Mouse (Mus musculus) MEL (cell line): ENCODE data around the gene Sfrp5. TPM values are rescaled to one million over a fixed set of nuclear protein-coding genes. Genes with fewer than 3 reads are reported as not detected.

ENCODE experiments used
- DNase-seq: peaks from one replicate; pipeline ENCODE4 v3.0.0; 2011; ENCODE audit warnings: low read depth, low spot score
- H3K27ac ChIP-seq: 2 replicates; pipeline ENCODE4 v1.5.1; 2012; ENCODE audit warnings: low read depth, mild to moderate bottlenecking, control low read depth, low read length, moderate library complexity; ENCODE audit not compliant: control insufficient read depth
- H3K27me3 ChIP-seq, 2 experiments: fragments of 150-350 bp in 1 of 2; sonication (generic) in 1 of 2; 2 replicates each; pipeline ENCODE4 v1.6.1; 2012; ENCODE audit warnings: low read length in 2 of 2, mild to moderate bottlenecking in 2 of 2, improper control_type of control experiment in 1 of 2, moderate library complexity in 1 of 2; ENCODE audit not compliant: insufficient read depth in 2 of 2, control insufficient read depth in 1 of 2
- H3K36me3 ChIP-seq, 2 experiments: 2 replicates each; pipeline ENCODE4 v1.6.1; 2012 to 2014; ENCODE audit warnings: low read length in 2 of 2, improper control_type of control experiment in 1 of 2, inconsistent platforms in 1 of 2, mild to moderate bottlenecking in 1 of 2; ENCODE audit not compliant: insufficient read depth in 2 of 2, control insufficient read depth in 1 of 2
- H3K4me1 ChIP-seq, 2 experiments: fragments of 150-350 bp in 1 of 2; sonication (generic) in 1 of 2; 2 replicates each; pipeline ENCODE4 v1.6.1; 2012; ENCODE audit warnings: low read length in 2 of 2, improper control_type of control experiment in 1 of 2, mild to moderate bottlenecking in 1 of 2; ENCODE audit not compliant: insufficient read depth in 2 of 2, control insufficient read depth in 1 of 2
- H3K4me3 ChIP-seq, 2 experiments: fragments of 150-350 bp in 1 of 2; sonication (generic) in 1 of 2; 2 replicates each; pipeline ENCODE4 v1.5.1; 2012; ENCODE audit warnings: low read depth in 2 of 2, low read length in 2 of 2, mild to moderate bottlenecking in 2 of 2, moderate library complexity in 2 of 2, control low read depth in 1 of 2, improper control_type of control experiment in 1 of 2; ENCODE audit not compliant: control insufficient read depth in 1 of 2, insufficient read depth in 1 of 2
- H3K79me2 ChIP-seq: 2 replicates; pipeline ENCODE4 v1.6.1; 2012; ENCODE audit warnings: mild to moderate bottlenecking, low read length, moderate library complexity; ENCODE audit not compliant: control insufficient read depth, poor library complexity, insufficient read depth
- H3K9ac ChIP-seq: 2 replicates; pipeline ENCODE4 v1.6.1; 2012; ENCODE audit warnings: low read depth, mild to moderate bottlenecking, control low read depth, low read length, moderate library complexity; ENCODE audit not compliant: control insufficient read depth, poor library complexity, severe bottlenecking
- H3K9me3 ChIP-seq: fragments of 150-350 bp; sonication (generic); replicated peaks from 2 replicates; pipeline ENCODE4 v1.6.1; 2012; ENCODE audit warnings: mild to moderate bottlenecking, low read length, improper control_type of control experiment, moderate library complexity; ENCODE audit not compliant: insufficient read depth
- BHLHE40 ChIP-seq: IDR thresholded peaks from 2 replicates; pipeline ENCODE4 v1.6.1; 2012; ENCODE audit warnings: low read depth, mild to moderate bottlenecking, inconsistent platforms, low read length, improper control_type of control experiment, borderline replicate concordance
- E2F4 ChIP-seq: IDR thresholded peaks from 2 replicates; pipeline ENCODE4 v1.6.1; 2011; ENCODE audit warnings: low read depth, low read length, improper control_type of control experiment, borderline replicate concordance
- ETS1 ChIP-seq: IDR thresholded peaks from 2 replicates; pipeline ENCODE4 v1.6.1; 2012; ENCODE audit warnings: low read depth, mild to moderate bottlenecking, inconsistent platforms, low read length, improper control_type of control experiment, moderate library complexity
- HCFC1 ChIP-seq: IDR thresholded peaks from 2 replicates; pipeline ENCODE4 v1.6.1; 2012; ENCODE audit warnings: low read depth, mild to moderate bottlenecking, inconsistent platforms, low read length, improper control_type of control experiment, moderate library complexity
- MAFK ChIP-seq: IDR thresholded peaks from 2 replicates; pipeline ENCODE4 v1.6.1; 2011; ENCODE audit warnings: low read depth, mild to moderate bottlenecking, low read length, improper control_type of control experiment, borderline replicate concordance
- MAX ChIP-seq: IDR thresholded peaks from 2 replicates; pipeline ENCODE4 v1.6.1; 2011; ENCODE audit warnings: low read length, improper control_type of control experiment
- MAZ ChIP-seq: IDR thresholded peaks from 2 replicates; pipeline ENCODE4 v1.6.1; 2012; ENCODE audit warnings: low read depth, mild to moderate bottlenecking, inconsistent platforms, low read length, improper control_type of control experiment
- MXI1 ChIP-seq: IDR thresholded peaks from 2 replicates; pipeline ENCODE4 v1.6.1; 2011; ENCODE audit warnings: mild to moderate bottlenecking, low read depth, low read length, improper control_type of control experiment
- NELFE ChIP-seq: IDR thresholded peaks from 2 replicates; pipeline ENCODE4 v1.6.1; 2011; ENCODE audit warnings: low read depth, low read length, improper control_type of control experiment
- NRF1 ChIP-seq: IDR thresholded peaks from 2 replicates; pipeline ENCODE4 v1.6.1; 2014; ENCODE audit warnings: low read depth, mild to moderate bottlenecking, inconsistent platforms, low read length, improper control_type of control experiment, moderate library complexity; ENCODE audit not compliant: poor library complexity, insufficient read depth, severe bottlenecking
- POLR2AphosphoS2 ChIP-seq: IDR thresholded peaks from 2 replicates; pipeline ENCODE4 v1.6.1; 2011; ENCODE audit warnings: low read length, improper control_type of control experiment
- RAD21 ChIP-seq: IDR thresholded peaks from 2 replicates; pipeline ENCODE4 v1.6.1; 2011; ENCODE audit warnings: mild to moderate bottlenecking, low read depth, low read length, improper control_type of control experiment
- RCOR1 ChIP-seq: IDR thresholded peaks from 2 replicates; pipeline ENCODE4 v1.6.1; 2012; ENCODE audit warnings: low read depth, mild to moderate bottlenecking, inconsistent platforms, low read length, improper control_type of control experiment
- SIN3A ChIP-seq: IDR thresholded peaks from 2 replicates; pipeline ENCODE4 v1.6.1; 2012; ENCODE audit warnings: low read length, improper control_type of control experiment, inconsistent platforms
- SMC3 ChIP-seq: IDR thresholded peaks from 2 replicates; pipeline ENCODE4 v1.6.1; 2011; ENCODE audit warnings: low read depth, low read length, improper control_type of control experiment
- TAL1 ChIP-seq: IDR thresholded peaks from 2 replicates; pipeline ENCODE4 v1.6.1; 2012; ENCODE audit warnings: mild to moderate bottlenecking, inconsistent platforms, low read length, moderate library complexity, mixed read lengths
- USF1 ChIP-seq: IDR thresholded peaks from 2 replicates; pipeline ENCODE4 v1.6.1; 2014; ENCODE audit warnings: low read depth, mild to moderate bottlenecking, inconsistent platforms, low read length, improper control_type of control experiment, moderate library complexity
- USF2 ChIP-seq, 2 experiments: IDR thresholded peaks; 2 replicates each; pipeline ENCODE4 v1.6.1; 2011 to 2012; ENCODE audit warnings: improper control_type of control experiment in 2 of 2, low read length in 2 of 2, borderline replicate concordance in 1 of 2, inconsistent platforms in 1 of 2, low read depth in 1 of 2, mild to moderate bottlenecking in 1 of 2; ENCODE audit not compliant: insufficient read depth in 1 of 2
- ZC3H11A ChIP-seq: IDR thresholded peaks from 2 replicates; pipeline ENCODE4 v1.6.1; 2012; ENCODE audit warnings: low read depth, mild to moderate bottlenecking, inconsistent platforms, low read length, improper control_type of control experiment
- ZKSCAN1 ChIP-seq: IDR thresholded peaks from 2 replicates; pipeline ENCODE4 v1.6.1; 2012; ENCODE audit warnings: low read depth, mild to moderate bottlenecking, inconsistent platforms, low read length, improper control_type of control experiment, moderate library complexity
- polyA plus RNA-seq, 2 experiments: library from polyadenylated mRNA; stranded (reverse) in 1 of 2; unstranded in 1 of 2; fragments of >175 nt in 1 of 2; fragments of >200 nt in 1 of 2; gene quantifications; 2 replicates each; pipeline versions ENCODE4 v1.2.1 to v1.2.4; 2012; ENCODE audit warnings: low replicate concordance in 2 of 2, low read depth in 1 of 2; ENCODE audit not compliant: insufficient read length in 2 of 2, insufficient read depth in 1 of 2, missing spikeins in 1 of 2
- total RNA-seq: library from RNA; depleted of rRNA; stranded (reverse); fragments of 300-350 nt; gene quantifications from 2 replicates; pipeline ENCODE4 v1.2.3, GENCODE M21; 2012

Gene Sfrp5
- total and polyA plus RNA-seq, 3 experiments, result 0.50 TPM; not detected in 2

DNA sequence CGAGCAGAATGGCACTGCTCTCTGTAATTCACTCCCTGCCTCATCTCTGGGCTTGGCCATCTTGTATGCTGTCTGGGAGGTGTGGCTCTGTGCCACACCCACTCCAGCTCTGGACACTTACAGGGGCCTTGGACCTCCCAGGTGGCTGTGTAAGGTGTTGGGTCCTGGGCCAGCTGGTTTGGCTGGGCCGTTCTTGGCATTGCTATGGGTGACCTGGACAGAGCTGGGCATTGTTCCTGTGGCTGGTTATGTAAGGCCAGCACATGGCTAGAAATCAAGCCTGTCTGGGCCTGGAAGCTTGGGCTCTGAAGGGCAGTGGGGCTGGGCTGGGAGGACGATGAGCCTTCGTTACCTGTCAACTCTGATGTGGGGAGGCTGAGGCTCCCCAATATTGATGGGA is 2.3 kb upstream of the Sfrp5 start:
- Histone ChIP-seq H3K79me2 (no peaks in the 10 kb centered on the region), H3K4me3 (no peak overlapping the region), H3K9ac (no peak overlapping the region), H3K27me3 (peaks cover 0 to 3% of the 10 kb centered on the region in 2 experiments; a peak in 3 of 4 replicates), H3K4me1 (0 out of 4 replicates have a peak, but pooled peaks cover 0 to 4% of the 10 kb centered on the region in 2 experiments), H3K27ac (no peak overlapping the region), H3K9me3 (no peaks in the 10 kb centered on the region), H3K36me3 (no peaks in the 10 kb centered on the region)
- TF ChIP-seq USF2 (IDR thresholded peaks at IDR 0.05; ENCODE audit: borderline replicate concordance in 1 of 2, insufficient read depth in 1 of 2, low read depth in 1 of 2, low read length in 2 of 2) (no peak), MXI1 (no peak), ZKSCAN1 (no peak), MAFK (no peak), HCFC1 (no peak), RCOR1 (no peak), USF1 (no peak)
- DNase-seq, result no peak

DNA sequence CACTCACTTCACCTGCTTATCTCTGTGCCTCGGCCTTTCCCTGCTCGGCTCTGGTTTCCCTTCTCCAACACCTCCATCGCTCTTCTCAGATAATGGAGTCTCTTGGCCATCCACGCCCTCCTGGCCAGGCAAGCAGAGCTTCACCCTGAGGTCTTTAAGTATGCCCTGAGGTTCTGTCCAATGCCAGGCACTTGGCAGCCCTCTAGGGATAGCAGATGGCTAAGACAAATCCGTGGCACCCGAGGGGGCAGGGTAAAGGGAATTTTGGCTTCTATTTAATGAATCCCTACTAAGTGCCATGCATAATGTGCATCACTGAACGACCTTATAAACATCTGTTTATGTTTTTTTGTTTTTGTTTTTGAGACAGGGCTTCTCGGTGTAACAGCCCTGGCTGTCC is 415 bp upstream of the Sfrp5 start:
- Histone ChIP-seq H3K4me3 (no peak overlapping the region), H3K9me3 (no peaks in the 10 kb centered on the region), H3K36me3 (no peaks in the 10 kb centered on the region), H3K4me1 (0 out of 4 replicates have a peak, but pooled peaks cover 0 to 4% of the 10 kb centered on the region in 2 experiments), H3K27me3 (no peaks in the 10 kb centered on the region), H3K27ac (no peak overlapping the region), H3K9ac (no peak overlapping the region), H3K79me2 (no peaks in the 10 kb centered on the region)
- TF ChIP-seq MAZ, result no peak
- no peak for TF ChIP-seq POLR2AphosphoS2
- no peak for TF ChIP-seq NELFE
- TF ChIP-seq HCFC1, result no peak
- TF ChIP-seq SMC3, result no peak
- TF ChIP-seq ZC3H11A, result no peak
- TF ChIP-seq RAD21, result no peak
- TF ChIP-seq BHLHE40, result no peak
- TF ChIP-seq USF1, result no peak
- no peak for TF ChIP-seq TAL1
- TF ChIP-seq E2F4, result no peak
- TF ChIP-seq USF2 (IDR thresholded peaks at IDR 0.05; ENCODE audit: borderline replicate concordance in 1 of 2, insufficient read depth in 1 of 2, low read depth in 1 of 2, low read length in 2 of 2), result no peak
- TF ChIP-seq ETS1, result no peak
- TF ChIP-seq SIN3A, result no peak
- no peak for TF ChIP-seq MAX
- TF ChIP-seq NRF1, result no peak
- no peak for DNase-seq
